ENCODE assay signal across 16 mouse cellular contexts in the genomic region with DNA sequence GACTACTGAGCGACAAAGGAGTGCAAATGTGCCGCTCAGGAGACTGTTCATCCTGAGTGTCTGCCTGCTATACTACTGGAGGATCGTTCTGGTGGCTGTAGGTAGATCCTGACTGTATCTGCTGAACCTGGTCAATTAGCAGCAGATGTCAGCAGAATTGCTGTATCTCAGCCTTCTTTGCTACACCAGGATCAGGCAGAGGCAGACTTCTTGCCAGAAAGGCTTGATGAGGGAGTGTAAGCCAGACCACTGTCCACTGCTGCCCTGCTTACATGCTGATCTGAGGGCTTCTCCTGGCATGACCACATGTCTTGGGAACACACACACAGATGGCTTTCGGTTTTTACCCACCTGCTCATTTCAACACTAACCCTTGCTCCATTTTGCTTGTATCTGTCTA. TPM values are rescaled to one million over a fixed set of nuclear protein-coding genes. Genes with fewer than 3 reads are reported as not detected.
A peak's percentile ranks its signal among the peaks of the same experiment; 100 is the strongest.
DNase-seq lines count a peak whose midpoint lies in the region; ATAC-seq and TF ChIP-seq lines count a peak whose summit lies in the region.
"Had no signal": no experiment of that assay in that cellular context is flagged by ENCODE, and none has a peak within 500 bp of the region (broad histone marks: within the 10 kb centered on the region; RNA-seq: fewer than 3 reads in every experiment).

No protein-coding gene starts in this region.

- peak overlapping the region; percentile 98; the same call in 1 of the 2 replicates for H3K9ac ChIP-seq in neural tube, embryonic 11.5 days (ENCODE audit: low read length)
- peak overlapping the region; percentile 96; the same call in 1 of the 2 replicates for H3K9ac ChIP-seq in forebrain, postnatal 0 days
- H3K9ac ChIP-seq in midbrain, embryonic 11.5 days (ENCODE audit: low read length): peak overlapping the region; percentile 100
- peak overlapping the region; percentile 98 for H3K9ac ChIP-seq in neural tube, embryonic 15.5 days (replicated peaks)
- H3K9ac ChIP-seq: embryonic facial prominence, embryonic 15.5 days; intestine, embryonic 15.5 days; limb, embryonic 12.5 days; liver, embryonic 15.5 days had no signal

- no peak overlapping the region for H3K27ac ChIP-seq in neural tube, embryonic 11.5 days (ENCODE audit: low read depth, low read length)
- H3K27ac ChIP-seq in forebrain, postnatal 0 days (ENCODE audit: low read depth, low read length): no peak overlapping the region
- H3K27ac ChIP-seq in midbrain, embryonic 11.5 days (ENCODE audit: low read depth, low read length): no peak overlapping the region
- peak overlapping the region; percentile 96 for H3K27ac ChIP-seq in neural tube, embryonic 15.5 days (replicated peaks)
- H3K27ac ChIP-seq: embryonic facial prominence, embryonic 15.5 days; intestine, embryonic 15.5 days; limb, embryonic 12.5 days; liver, embryonic 15.5 days had no signal

- H3K4me2 ChIP-seq in neural tube, embryonic 11.5 days (ENCODE audit: low read depth): peak overlapping the region; percentile 67
- peak overlapping the region; percentile 55 for H3K4me2 ChIP-seq in forebrain, postnatal 0 days (ENCODE audit: low read depth)
- H3K4me2 ChIP-seq in midbrain, embryonic 11.5 days: peak overlapping the region; percentile 89
- peak overlapping the region; percentile 74 for H3K4me2 ChIP-seq in neural tube, embryonic 15.5 days
- H3K4me2 ChIP-seq: embryonic facial prominence, embryonic 15.5 days; intestine, embryonic 15.5 days; limb, embryonic 12.5 days; liver, embryonic 15.5 days had no signal

- H3K27me3 ChIP-seq in neural tube, embryonic 11.5 days (ENCODE audit: control insufficient read depth, insufficient read depth, low read length): peaks cover 7% of the 10 kb centered on the region; the same call in 1 of the 2 replicates
- no peaks in the 10 kb centered on the region for H3K27me3 ChIP-seq in forebrain, postnatal 0 days (ENCODE audit: insufficient read depth, low read length)
- H3K27me3 ChIP-seq in midbrain, embryonic 11.5 days (ENCODE audit: control insufficient read depth, insufficient read depth, low read length): peaks cover 3% of the 10 kb centered on the region; the same call in 1 of the 2 replicates
- H3K27me3 ChIP-seq in neural tube, embryonic 15.5 days (replicated peaks): no peaks in the 10 kb centered on the region

- H3K9me3 ChIP-seq in neural tube, embryonic 11.5 days (ENCODE audit: control insufficient read depth, low read length): no peaks in the 10 kb centered on the region
- no peaks in the 10 kb centered on the region for H3K9me3 ChIP-seq in forebrain, postnatal 0 days (ENCODE audit: low read length)
- no peaks in the 10 kb centered on the region for H3K9me3 ChIP-seq in midbrain, embryonic 11.5 days (ENCODE audit: control insufficient read depth, low read length)
- H3K9me3 ChIP-seq in neural tube, embryonic 15.5 days (replicated peaks): no peaks in the 10 kb centered on the region
- H3K9me3 ChIP-seq: embryonic facial prominence, embryonic 15.5 days; intestine, embryonic 15.5 days; limb, embryonic 12.5 days; liver, embryonic 15.5 days had no signal

- DNase-seq in neural tube, embryonic 11.5 days (ENCODE audit: low spot score): no peak
- no peak for DNase-seq in neural tube, embryonic 10.5 days (ENCODE audit: extremely low spot score, low spot score)
- no peak for DNase-seq in forebrain, postnatal 0 days
- DNase-seq in midbrain, embryonic 11.5 days (ENCODE audit: low spot score, missing footprints): no peak
- no peak for DNase-seq in embryo, embryonic 10.5 days (ENCODE audit: low spot score)
- DNase-seq in thymus, postnatal 36 days: no peak
- no peak for DNase-seq in layer of hippocampus, postnatal 14 days (ENCODE audit: low spot score in 2 of 2)
- DNase-seq: adrenal gland, postnatal 36 days; kidney, postnatal 14 days; layer of hippocampus, postnatal 36 days had no signal

- TF ChIP-seq CTCF in forebrain, postnatal 0 days (IDR thresholded peaks at IDR 0.05; ENCODE audit: low read depth): no peak

- H3K36me3 ChIP-seq in neural tube, embryonic 11.5 days (ENCODE audit: control insufficient read depth, insufficient read depth, low read length): peaks cover 2% of the 10 kb centered on the region; the same call in 1 of the 2 replicates
- H3K36me3 ChIP-seq in forebrain, postnatal 0 days (ENCODE audit: insufficient read depth): no peaks in the 10 kb centered on the region
- H3K36me3 ChIP-seq in midbrain, embryonic 11.5 days (ENCODE audit: control insufficient read depth, insufficient read depth, low read length): peaks cover 8% of the 10 kb centered on the region
- no peaks in the 10 kb centered on the region for H3K36me3 ChIP-seq in neural tube, embryonic 15.5 days
- H3K36me3 ChIP-seq: embryonic facial prominence, embryonic 15.5 days; intestine, embryonic 15.5 days; limb, embryonic 12.5 days; liver, embryonic 15.5 days had no signal

- peaks cover 6% of the 10 kb centered on the region; the same call in 1 of the 2 replicates for H3K4me1 ChIP-seq in neural tube, embryonic 11.5 days (ENCODE audit: control insufficient read depth, insufficient read depth, low read length)
- H3K4me1 ChIP-seq in forebrain, postnatal 0 days (ENCODE audit: insufficient read depth): peaks cover 34% of the 10 kb centered on the region
- peaks cover 34% of the 10 kb centered on the region for H3K4me1 ChIP-seq in midbrain, embryonic 11.5 days (ENCODE audit: control insufficient read depth, insufficient read depth, low read length)
- H3K4me1 ChIP-seq in neural tube, embryonic 15.5 days: peaks cover 75% of the 10 kb centered on the region

- no peak for ATAC-seq in neural tube, embryonic 11.5 days (ENCODE audit: insufficient read depth, low FRiP score, low TSS enrichment)
- ATAC-seq in forebrain, postnatal 0 days: no peak
- ATAC-seq in midbrain, embryonic 11.5 days (ENCODE audit: low FRiP score): no peak
- no peak for ATAC-seq in neural tube, embryonic 15.5 days (ENCODE audit: low FRiP score)
- ATAC-seq: intestine, embryonic 15.5 days had no signal

- 89% methylated on average over 4 of the region's 4 CpGs for WGBS in neural tube, embryonic 11.5 days
- WGBS in forebrain, postnatal 0 days: 86% methylated on average over 4 of the region's 4 CpGs
- WGBS in midbrain, embryonic 11.5 days: 92% methylated on average over 4 of the region's 4 CpGs
- 74% methylated on average over 4 of the region's 4 CpGs for WGBS in neural tube, embryonic 15.5 days

- H3K4me3 ChIP-seq in neural tube, embryonic 11.5 days (ENCODE audit: low read depth, low read length): peak overlapping the region; percentile 87
- peak overlapping the region; percentile 87 for H3K4me3 ChIP-seq in forebrain, postnatal 0 days (ENCODE audit: low read depth, low read length)
- H3K4me3 ChIP-seq in midbrain, embryonic 11.5 days (ENCODE audit: low read depth, low read length): peak overlapping the region; percentile 97
- H3K4me3 ChIP-seq in neural tube, embryonic 15.5 days (replicated peaks): peak overlapping the region; percentile 84
- H3K4me3 ChIP-seq: embryonic facial prominence, embryonic 15.5 days; limb, embryonic 12.5 days; liver, embryonic 15.5 days had no signal

RNA-seq across cellular contexts. Expression of gene Brsk2, which starts 2.3 kb away (rescaled TPM):
- polyA plus RNA-seq in neural tube, embryonic 11.5 days (2014; fragmentation: Nextera tagmentation; extraction: Ambion mirVana): 10.4 and 13.7 TPM in 2 replicates
- 107 and 132 TPM in 2 replicates for total RNA-seq in forebrain, postnatal 0 days (2014; rRNA removed)
- polyA plus RNA-seq in forebrain, postnatal 0 days (2015; fragmentation: Nextera tagmentation; extraction: Ambion mirVana): 15.8 and 18.3 TPM in 2 replicates
- polyA plus RNA-seq in midbrain, embryonic 11.5 days (2014; fragmentation: Nextera tagmentation; extraction: Ambion mirVana): 9.9 and 11.4 TPM in 2 replicates
- 17.5 and 20.2 TPM in 2 replicates for polyA plus RNA-seq in neural tube, embryonic 15.5 days (2015; fragmentation: Nextera tagmentation; extraction: Ambion mirVana)
- total RNA-seq in layer of hippocampus, postnatal 14 days (2021): 100 to 1,000 TPM; 174 to 177 TPM
- total RNA-seq: granulocyte monocyte progenitor cell, adult 5-6 weeks had no signal

RNA-seq across cellular contexts. Expression of gene Tollip, which starts 33.5 kb away (rescaled TPM):
- polyA plus RNA-seq in neural tube, embryonic 11.5 days (2014; fragmentation: Nextera tagmentation; extraction: Ambion mirVana): 70.1 and 74.9 TPM in 2 replicates
- 73.4 and 89.8 TPM in 2 replicates for total RNA-seq in forebrain, postnatal 0 days (2014; rRNA removed)
- polyA plus RNA-seq in forebrain, postnatal 0 days (2015; fragmentation: Nextera tagmentation; extraction: Ambion mirVana): 64.5 and 78.3 TPM in 2 replicates
- polyA plus RNA-seq in midbrain, embryonic 11.5 days (2014; fragmentation: Nextera tagmentation; extraction: Ambion mirVana): 55.5 and 56.4 TPM in 2 replicates
- polyA plus RNA-seq in neural tube, embryonic 15.5 days (2015; fragmentation: Nextera tagmentation; extraction: Ambion mirVana): 67.5 and 70.0 TPM in 2 replicates
- 100 to 1,000 TPM; 135 to 142 TPM for total RNA-seq in layer of hippocampus, postnatal 14 days (2021)
